Mouse (Mus musculus) midbrain, embryonic 12.5 days (tissue): ENCODE measurements around the gene Cdh11. TPM values are rescaled to one million over a fixed set of nuclear protein-coding genes. Genes with fewer than 3 reads are reported as not detected.

Experiments used
- ATAC-seq: fragments of 200-750 bp; cut with Nextera tagmentation; 2 replicates; pipeline ENCODE4 v1.8.0; 2017; ENCODE audit warnings: low read depth, moderate TSS enrichment, moderate library complexity; ENCODE audit not compliant: low FRiP score
- H3K27ac ChIP-seq: fragments of 300-500 bp; sonication (generic); replicated peaks from 2 replicates; pipeline ENCODE4 v1.5.1; 2016; ENCODE audit warnings: mild to moderate bottlenecking
- H3K27me3 ChIP-seq: fragments of 300-500 bp; sonication (generic); 2 replicates; pipeline ENCODE4 v1.6.1; 2016; ENCODE audit warnings: mild to moderate bottlenecking
- H3K36me3 ChIP-seq: fragments of 300-500 bp; sonication (generic); 2 replicates; pipeline ENCODE4 v1.6.1; 2016
- H3K4me1 ChIP-seq: fragments of 300-500 bp; sonication (generic); 2 replicates; pipeline ENCODE4 v1.6.1; 2016
- H3K4me2 ChIP-seq: fragments of 300-500 bp; sonication (generic); replicated peaks from 2 replicates; pipeline ENCODE4 v1.6.1; 2016; ENCODE audit warnings: mild to moderate bottlenecking, moderate library complexity
- H3K4me3 ChIP-seq: fragments of 300-500 bp; sonication (generic); 2 replicates; pipeline ENCODE4 v1.5.1; 2016; ENCODE audit warnings: mild to moderate bottlenecking
- H3K9ac ChIP-seq: fragments of 300-500 bp; sonication (generic); replicated peaks from 2 replicates; pipeline ENCODE4 v1.6.1; 2016; ENCODE audit warnings: mild to moderate bottlenecking, moderate library complexity
- H3K9me3 ChIP-seq: fragments of 300-500 bp; sonication (generic); 2 replicates; pipeline ENCODE4 v1.6.1; 2016; ENCODE audit warnings: mild to moderate bottlenecking
- WGBS: fragments of 180-500 bp; shearing (Covaris S2); methylation state at CpG from one replicate; pipeline ENCODE4 v1.1.7; 2016; 5-methylcytosine and 5-hydroxymethylcytosine counted together
- polyA plus RNA-seq: library from polyadenylated mRNA; unstranded; fragments of >200 nt; fragmentation: Nextera tagmentation; extraction: Ambion mirVana; gene quantifications from 2 replicates; pipeline ENCODE4 v1.2.1, GENCODE M21; 2016

Gene Cdh11
- polyA plus RNA-seq, 1 experiment from 2014 or later, result 82.9 TPM

GRCm38 (mm10) chr8:102753839-102754238 is 31.6 kb downstream of the Cdh11 start:
- Histone ChIP-seq H3K36me3 (no peaks in the 10 kb centered on the region), H3K4me3 (no peak overlapping the region), H3K4me1 (no peaks in the 10 kb centered on the region), H3K4me2 (no peak overlapping the region), H3K27me3 (no peaks in the 10 kb centered on the region), H3K27ac (no peak overlapping the region), H3K9me3 (no peaks in the 10 kb centered on the region), H3K9ac (no peak overlapping the region)
- ATAC-seq, result no peak
- 95% methylated on average over 5 of the region's 5 CpGs for WGBS

GRCm38 (mm10) chr8:102742940-102743339 is 42.5 kb downstream of the Cdh11 start:
- H3K4me1 ChIP-seq, result peaks cover 10% of the 10 kb centered on the region; the same call in 1 of the 2 replicates
- 87% methylated on average over 3 of the region's 3 CpGs for WGBS
- no peak overlapping the region for H3K4me3 ChIP-seq
- no peaks in the 10 kb centered on the region for H3K36me3 ChIP-seq
- H3K27ac ChIP-seq, result no peak overlapping the region
- H3K4me2 ChIP-seq, result no peak overlapping the region
- H3K27me3 ChIP-seq, result peaks cover 31% of the 10 kb centered on the region
- H3K9ac ChIP-seq, result no peak overlapping the region
- ATAC-seq, result no peak
- H3K9me3 ChIP-seq, result no peaks in the 10 kb centered on the region

GRCm38 (mm10) chr8:102742008-102742591 is 43.3 kb downstream of the Cdh11 start:
- Histone ChIP-seq H3K27ac (no peak overlapping the region), H3K36me3 (no peaks in the 10 kb centered on the region), H3K27me3 (peaks cover 39% of the 10 kb centered on the region), H3K4me2 (no peak overlapping the region), H3K9me3 (no peaks in the 10 kb centered on the region), H3K4me1 (peaks cover 10% of the 10 kb centered on the region; the same call in 1 of the 2 replicates), H3K9ac (no peak overlapping the region), H3K4me3 (no peak overlapping the region)
- ATAC-seq, result no peak
- 80% methylated on average over 5 of the region's 5 CpGs for WGBS

- Histone ChIP-seq H3K9ac (no peak overlapping the region), H3K4me2 (no peak overlapping the region), H3K4me3 (no peak overlapping the region), H3K36me3 (no peaks in the 10 kb centered on the region), H3K27ac (no peak overlapping the region), H3K9me3 (no peaks in the 10 kb centered on the region), H3K4me1 (peaks cover 10% of the 10 kb centered on the region; the same call in 1 of the 2 replicates), H3K27me3 (peaks cover 50% of the 10 kb centered on the region)
- ATAC-seq, result no peak
- WGBS, result 89% methylated on average over 4 of the region's 4 CpGs
These were observed 44.5 kb downstream of the Cdh11 start for GRCm38 (mm10) chr8:102740963-102741362.

- no peak overlapping the region for H3K4me2 ChIP-seq
These were observed 46.4 kb downstream of the Cdh11 start for GRCm38 (mm10) chr8:102738961-102739487.

GRCm38 (mm10) chr8:102738395-102738794 is 47.0 kb downstream of the Cdh11 start:
- H3K4me2 ChIP-seq, result no peak overlapping the region
- H3K4me1 ChIP-seq, result peaks cover 17% of the 10 kb centered on the region
- H3K9me3 ChIP-seq, result no peaks in the 10 kb centered on the region
- no peak for ATAC-seq
- H3K9ac ChIP-seq, result no peak overlapping the region
- H3K27ac ChIP-seq, result no peak overlapping the region
- WGBS, result 91% methylated on average over 7 of the region's 7 CpGs
- H3K4me3 ChIP-seq, result no peak overlapping the region
- no peaks in the 10 kb centered on the region for H3K36me3 ChIP-seq
- peaks cover 65% of the 10 kb centered on the region for H3K27me3 ChIP-seq

More at GRCm38 (mm10) chr8:102738961-102739487, 46.4 kb downstream of the Cdh11 start:
- Histone ChIP-seq H3K27ac (peak overlapping the region; percentile 36; the same call in 1 of the 2 replicates), H3K9me3 (no peaks in the 10 kb centered on the region), H3K27me3 (peaks cover 59% of the 10 kb centered on the region), H3K4me3 (no peak overlapping the region), H3K9ac (no peak overlapping the region), H3K36me3 (no peaks in the 10 kb centered on the region), H3K4me1 (peaks cover 17% of the 10 kb centered on the region)
- WGBS, result 86% methylated on average over 7 of the region's 7 CpGs
- peak; percentile 69 for ATAC-seq

GRCm38 (mm10) chr8:102734419-102734818 is 51.0 kb downstream of the Cdh11 start:
- peaks cover 17% of the 10 kb centered on the region for H3K4me1 ChIP-seq
- H3K36me3 ChIP-seq, result no peaks in the 10 kb centered on the region
- H3K9ac ChIP-seq, result no peak overlapping the region
- no peak for ATAC-seq
- no peak overlapping the region for H3K4me2 ChIP-seq
- 79% methylated on average over 1 of the region's 1 CpGs for WGBS
- H3K4me3 ChIP-seq, result no peak overlapping the region
- peaks cover 83% of the 10 kb centered on the region for H3K27me3 ChIP-seq
- no peaks in the 10 kb centered on the region for H3K9me3 ChIP-seq
- H3K27ac ChIP-seq, result no peak overlapping the region

- Histone ChIP-seq H3K9ac (no peak overlapping the region), H3K27ac (no peak overlapping the region), H3K4me3 (no peak overlapping the region), H3K27me3 (peaks cover 55% of the 10 kb centered on the region), H3K4me1 (peaks cover 20% of the 10 kb centered on the region), H3K9me3 (no peaks in the 10 kb centered on the region), H3K36me3 (no peaks in the 10 kb centered on the region), H3K4me2 (peak overlapping the region; percentile 21)
- ATAC-seq, result peak; percentile 99
- 8% methylated on average over 10 of the region's 10 CpGs for WGBS
These were observed 59.1 kb downstream of the Cdh11 start for GRCm38 (mm10) chr8:102726206-102726935.

GRCm38 (mm10) chr8:102725496-102725895 is 59.9 kb downstream of the Cdh11 start:
- Histone ChIP-seq H3K4me3 (no peak overlapping the region), H3K27me3 (peaks cover 51% of the 10 kb centered on the region), H3K27ac (no peak overlapping the region), H3K4me1 (peaks cover 20% of the 10 kb centered on the region), H3K4me2 (no peak overlapping the region), H3K9me3 (no peaks in the 10 kb centered on the region), H3K36me3 (no peaks in the 10 kb centered on the region), H3K9ac (no peak overlapping the region)
- WGBS, result 67% methylated on average over 3 of the region's 3 CpGs
- no peak for ATAC-seq

GRCm38 (mm10) chr8:102715956-102716355 is 69.5 kb downstream of the Cdh11 start:
- ATAC-seq, result no peak
- Histone ChIP-seq H3K27ac (no peak overlapping the region), H3K4me3 (no peak overlapping the region), H3K4me2 (no peak overlapping the region), H3K4me1 (no peaks in the 10 kb centered on the region), H3K27me3 (peaks cover 76% of the 10 kb centered on the region), H3K9ac (no peak overlapping the region), H3K9me3 (peaks cover 3% of the 10 kb centered on the region; the same call in 1 of the 2 replicates), H3K36me3 (0 out of 2 replicates have a peak, but pooled peaks cover 4% of the 10 kb centered on the region)
- 58% methylated on average over 4 of the region's 4 CpGs for WGBS

GRCm38 (mm10) chr8:102707305-102707704 is 78.1 kb downstream of the Cdh11 start:
- peaks cover 61% of the 10 kb centered on the region for H3K27me3 ChIP-seq
- 4% methylated on average over 7 of the region's 7 CpGs for WGBS

GRCm38 (mm10) chr8:102705376-102705905 is 80.0 kb downstream of the Cdh11 start:
- Histone ChIP-seq H3K9me3 (no peaks in the 10 kb centered on the region), H3K9ac (no peak overlapping the region), H3K4me2 (no peak overlapping the region), H3K4me1 (peaks cover 8% of the 10 kb centered on the region), H3K36me3 (no peaks in the 10 kb centered on the region), H3K27ac (no peak overlapping the region), H3K27me3 (peaks cover 48% of the 10 kb centered on the region), H3K4me3 (no peak overlapping the region)
- 59% methylated on average over 7 of the region's 7 CpGs for WGBS
- no peak for ATAC-seq

More at GRCm38 (mm10) chr8:102707305-102707704, 78.1 kb downstream of the Cdh11 start:
- Histone ChIP-seq H3K27ac (no peak overlapping the region), H3K4me1 (peaks cover 8% of the 10 kb centered on the region), H3K4me3 (no peak overlapping the region), H3K9ac (no peak overlapping the region), H3K4me2 (no peak overlapping the region), H3K36me3 (no peaks in the 10 kb centered on the region), H3K9me3 (no peaks in the 10 kb centered on the region)
- ATAC-seq, result no peak
